Mouse (Mus musculus) T-cell, adult 2 months (primary cell): Measurements from ENCODE around the gene Tnrc6b.

ENCODE experiments used
- DNase-seq: peaks from one replicate; pipeline ENCODE4 v3.0.0; 2022; ENCODE audit warnings: low spot score

The Tnrc6b gene

GRCm38 (mm10) chr15:80916621-80917020 is 205.5 kb downstream of the Tnrc6b start:
- DNase-seq = no peak

DNA sequence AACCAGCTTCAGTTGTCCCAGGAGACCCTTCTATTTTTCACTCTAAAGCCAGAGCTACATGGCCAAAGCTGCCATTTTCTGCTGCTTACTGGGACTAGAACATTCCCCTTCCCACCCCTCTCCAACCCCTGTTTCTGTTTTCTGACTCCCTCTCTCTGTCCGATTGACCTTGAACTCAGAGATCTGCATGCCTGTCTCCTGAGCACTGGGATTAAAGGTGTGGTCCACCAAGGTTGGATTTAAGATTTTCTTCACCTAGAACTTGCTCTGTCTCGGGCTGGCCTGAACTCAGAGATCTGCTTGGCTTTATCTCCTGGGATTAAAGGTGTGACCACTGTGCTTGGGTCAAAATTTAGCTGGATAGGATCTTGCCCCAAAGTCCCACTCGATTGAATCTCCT is 209.2 kb downstream of the Tnrc6b start:
- no peak for DNase-seq

GRCm38 (mm10) chr15:80921781-80922180 is 210.7 kb downstream of the Tnrc6b start:
- peak; percentile 41 for DNase-seq

- DNase-seq = peak; percentile 59
These were observed 213.1 kb downstream of the Tnrc6b start for GRCm38 (mm10) chr15:80924211-80924610.

DNA sequence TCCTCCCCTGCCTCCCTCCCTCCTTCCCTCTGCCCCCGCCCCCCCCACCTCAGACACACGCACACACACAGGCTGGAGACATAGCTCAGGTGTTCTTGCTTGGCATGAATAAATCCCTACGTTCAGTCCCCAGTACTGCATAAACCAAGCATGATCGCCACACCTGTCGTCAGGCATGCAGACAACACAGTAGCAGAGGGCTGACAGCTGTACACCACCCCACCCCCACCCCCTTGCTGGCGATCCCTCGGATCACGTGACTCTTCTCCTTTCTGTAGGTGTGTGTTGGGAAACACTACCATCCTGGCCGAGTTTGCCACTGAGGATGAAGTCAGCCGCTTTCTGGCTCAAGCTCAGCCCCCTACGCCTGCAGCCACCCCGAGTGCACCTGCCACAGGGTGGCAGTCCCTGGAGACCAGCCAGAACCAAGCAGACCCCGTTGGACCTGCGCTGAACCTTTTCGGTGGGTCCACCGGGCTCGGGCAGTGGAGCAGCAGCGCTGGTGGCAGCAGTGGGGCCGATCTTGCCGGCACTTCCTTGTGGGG is 217.8 kb downstream of the Tnrc6b start:
- DNase-seq = no peak

GRCm38 (mm10) chr15:80930048-80930571 is 219.0 kb downstream of the Tnrc6b start:
- DNase-seq = peak; percentile 66

- DNase-seq = peak; percentile 78
These were observed 219.7 kb downstream of the Tnrc6b start for GRCm38 (mm10) chr15:80930676-80931320.

- DNase-seq = peak; percentile 28
These were observed 220.3 kb downstream of the Tnrc6b start for GRCm38 (mm10) chr15:80931345-80931960.

GRCm38 (mm10) chr15:80934841-80935240 is 223.7 kb downstream of the Tnrc6b start:
- DNase-seq = no peak

GRCm38 (mm10) chr15:80936686-80937085 is 225.6 kb downstream of the Tnrc6b start:
- no peak for DNase-seq

GRCm38 (mm10) chr15:80938615-80939014 is 227.5 kb downstream of the Tnrc6b start:
- DNase-seq = no peak

DNA sequence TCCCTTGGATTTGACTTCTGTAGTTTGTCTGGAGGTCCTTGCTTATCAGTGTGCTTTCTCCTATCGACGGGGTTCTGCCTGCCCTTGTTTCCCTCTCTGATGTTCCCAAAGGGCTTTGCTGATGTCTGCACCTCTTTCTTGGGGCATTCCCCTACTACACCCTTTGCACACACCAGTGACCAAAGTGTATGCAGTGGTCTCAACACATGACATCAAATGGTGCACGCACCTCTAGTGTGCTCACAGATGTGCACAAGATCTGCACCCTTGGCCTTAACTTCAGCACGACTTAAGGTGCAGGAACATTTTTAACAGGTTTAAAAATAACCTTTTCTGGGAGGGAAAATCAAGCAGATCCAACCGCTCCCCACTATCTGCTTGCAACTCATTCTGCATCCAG is 228.3 kb downstream of the Tnrc6b start:
- DNase-seq = no peak

GRCm38 (mm10) chr15:80941468-80942040 is 230.4 kb downstream of the Tnrc6b start:
- peak; percentile 37 for DNase-seq

GRCm38 (mm10) chr15:80945851-80946250 is 234.7 kb downstream of the Tnrc6b start:
- DNase-seq = peak; percentile 66

- peak; percentile 82 for DNase-seq
These were observed 237.3 kb downstream of the Tnrc6b start, which contains the start of gene Adsl for GRCm38 (mm10) chr15:80948145-80949135. TSS of gene Adsl (plus strand) at chr15:80948490.

- DNase-seq = no peak
These were observed 238.3 kb downstream of the Tnrc6b start for GRCm38 (mm10) chr15:80949431-80949830.

- DNase-seq = no peak
These were observed 238.9 kb downstream of the Tnrc6b start for GRCm38 (mm10) chr15:80950055-80950454.

DNA sequence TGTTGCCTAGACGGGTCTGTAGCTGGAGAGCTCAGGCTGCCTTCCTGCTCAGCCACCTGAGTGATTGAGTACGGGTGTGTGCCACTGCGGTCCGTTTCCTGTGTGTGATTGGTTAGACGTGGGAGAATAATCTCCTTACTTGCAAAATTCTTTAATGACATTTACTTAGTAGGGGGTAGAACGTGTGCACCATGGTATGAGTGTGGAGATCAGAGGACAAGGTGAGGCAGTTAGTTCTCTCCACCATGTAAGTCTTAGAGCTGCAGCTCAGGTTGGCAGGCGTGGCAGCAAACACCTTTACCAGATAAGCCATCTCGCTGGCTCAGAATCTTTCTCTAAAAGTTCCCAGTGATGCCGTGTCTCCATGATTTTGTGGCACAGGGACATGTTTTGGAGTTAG is 242.9 kb downstream of the Tnrc6b start:
- DNase-seq = no peak

DNA sequence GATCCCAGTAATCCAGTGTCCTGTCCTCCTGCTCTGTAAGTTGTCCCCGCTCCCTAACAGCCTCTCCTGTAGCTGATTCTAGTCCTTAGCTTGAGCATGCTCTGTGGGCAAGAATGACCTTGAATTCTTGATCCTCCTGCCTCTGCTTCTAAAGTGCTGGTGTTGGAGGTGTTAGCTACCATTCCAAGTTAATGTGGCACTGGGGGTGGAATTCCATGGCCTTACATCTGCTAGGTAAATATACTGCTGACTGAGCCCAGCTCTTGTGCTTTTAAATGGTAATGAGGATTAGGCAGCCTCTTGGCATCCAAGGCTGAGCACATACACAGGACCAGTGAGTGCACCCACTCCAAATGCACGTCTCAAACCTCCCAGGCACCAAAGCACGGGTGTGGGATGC is 243.7 kb downstream of the Tnrc6b start:
- no peak for DNase-seq

DNA sequence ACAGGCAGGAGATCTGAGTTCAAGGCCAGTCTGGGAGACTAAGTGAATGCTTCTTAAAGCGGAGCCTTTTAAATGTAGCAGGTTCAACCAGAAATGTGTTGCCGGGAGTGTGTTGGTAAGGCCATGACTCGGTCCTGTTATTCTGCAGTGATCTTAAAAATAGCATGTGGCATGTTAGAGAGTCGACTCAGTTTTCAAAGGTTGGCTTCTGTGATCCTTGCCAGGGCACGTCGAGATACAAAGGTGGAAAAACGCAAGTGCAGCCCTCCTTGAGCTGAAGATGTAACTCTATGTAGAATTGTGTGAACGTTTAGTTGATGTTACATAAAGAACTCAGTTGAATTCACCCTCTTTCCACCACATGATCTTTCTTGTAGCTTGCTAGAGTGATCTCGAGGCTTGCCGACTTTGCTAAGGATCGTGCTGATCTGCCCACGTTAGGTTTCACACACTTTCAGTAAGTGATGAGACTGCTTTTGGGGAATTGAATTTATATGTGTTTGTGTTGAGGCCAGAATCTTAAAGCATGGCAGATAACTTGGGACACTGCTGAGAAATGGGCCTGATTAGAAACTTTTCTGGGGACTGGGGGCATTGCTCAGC is 244.8 kb downstream of the Tnrc6b start:
- no peak for DNase-seq

- DNase-seq = no peak
These were observed 258.3 kb downstream of the Tnrc6b start for GRCm38 (mm10) chr15:80969371-80969770.
